Mouse (Mus musculus): ENCODE data around the gene Abcc6. TPM values are rescaled to one million over a fixed set of nuclear protein-coding genes. Genes with fewer than 3 reads are reported as not detected.
A peak's percentile ranks its signal among the peaks of the same experiment; 100 is the strongest.

Gene Abcc6
- 0.53 and 1.0 TPM in 2 replicates for polyA plus RNA-seq (2015; fragmentation: Nextera tagmentation; extraction: Ambion mirVana)

- Histone ChIP-seq H3K9me3 (ENCODE audit: control insufficient read depth, low read length) (no peaks in the 10 kb centered on the region), H3K9ac (ENCODE audit: low read depth, low read length) (no peak within 1 kb of the TSS), H3K4me1 (ENCODE audit: control insufficient read depth, insufficient read depth, low read depth, low read length) (peaks cover 10% of the 10 kb centered on the region), H3K36me3 (ENCODE audit: control insufficient read depth, insufficient read depth, low read length) (no peaks in the 10 kb centered on the region), H3K4me3 (ENCODE audit: low read length) (no peak within 1 kb of the TSS), H3K27me3 (replicated peaks; ENCODE audit: control insufficient read depth, insufficient read depth, low read length) (no peaks in the 10 kb centered on the region), H3K27ac (ENCODE audit: low read depth, low read length) (no peak within 1 kb of the TSS), H3K4me2 (ENCODE audit: low read length) (no peak within 1 kb of the TSS)
- no peak for ATAC-seq
- WGBS: 17% methylated on average over 11 of the region's 11 CpGs
These were observed at the start of gene Abcc6 for GRCm38 (mm10) chr7:46030145-46030488. Abcc6 (minus strand) TSS chr7:46030302.

GRCm38 (mm10) chr7:46077675-46078074, 47.6 kb upstream of the Abcc6 start:
- 64% methylated on average over 12 of the region's 12 CpGs for WGBS

GRCm38 (mm10) chr7:46076844-46077243, 46.7 kb upstream of the Abcc6 start:
- no peak overlapping the region for H3K9ac ChIP-seq (ENCODE audit: low read depth, low read length)
- H3K9me3 ChIP-seq (ENCODE audit: control insufficient read depth, low read length): no peaks in the 10 kb centered on the region
- ATAC-seq: no peak
- H3K27me3 ChIP-seq (replicated peaks; ENCODE audit: control insufficient read depth, insufficient read depth, low read length): no peaks in the 10 kb centered on the region
- WGBS: 85% methylated on average over 7 of the region's 7 CpGs
- H3K4me2 ChIP-seq (ENCODE audit: low read length): no peak overlapping the region
- H3K27ac ChIP-seq (ENCODE audit: low read depth, low read length): no peak overlapping the region
- H3K4me3 ChIP-seq (ENCODE audit: low read length): no peak overlapping the region
- peaks cover 24% of the 10 kb centered on the region for H3K36me3 ChIP-seq (ENCODE audit: control insufficient read depth, insufficient read depth, low read length)
- no peaks in the 10 kb centered on the region for H3K4me1 ChIP-seq (ENCODE audit: control insufficient read depth, insufficient read depth, low read depth, low read length)

More at GRCm38 (mm10) chr7:46077675-46078074, 47.6 kb upstream of the Abcc6 start:
- Histone ChIP-seq H3K27me3 (replicated peaks; ENCODE audit: control insufficient read depth, insufficient read depth, low read length) (no peaks in the 10 kb centered on the region), H3K4me2 (ENCODE audit: low read length) (no peak overlapping the region), H3K9me3 (ENCODE audit: control insufficient read depth, low read length) (no peaks in the 10 kb centered on the region), H3K9ac (ENCODE audit: low read depth, low read length) (no peak overlapping the region), H3K27ac (ENCODE audit: low read depth, low read length) (no peak overlapping the region), H3K4me3 (ENCODE audit: low read length) (no peak overlapping the region), H3K36me3 (ENCODE audit: control insufficient read depth, insufficient read depth, low read length) (peaks cover 31% of the 10 kb centered on the region), H3K4me1 (ENCODE audit: control insufficient read depth, insufficient read depth, low read depth, low read length) (no peaks in the 10 kb centered on the region)
- peak; percentile 85 for ATAC-seq

GRCm38 (mm10) chr7:46068831-46069230, 38.7 kb upstream of the Abcc6 start:
- Histone ChIP-seq H3K9ac (ENCODE audit: low read depth, low read length) (no peak overlapping the region), H3K4me1 (ENCODE audit: control insufficient read depth, insufficient read depth, low read depth, low read length) (no peaks in the 10 kb centered on the region), H3K4me3 (ENCODE audit: low read length) (no peak overlapping the region), H3K4me2 (ENCODE audit: low read length) (no peak overlapping the region), H3K9me3 (ENCODE audit: control insufficient read depth, low read length) (no peaks in the 10 kb centered on the region), H3K27ac (ENCODE audit: low read depth, low read length) (no peak overlapping the region), H3K27me3 (replicated peaks; ENCODE audit: control insufficient read depth, insufficient read depth, low read length) (no peaks in the 10 kb centered on the region), H3K36me3 (ENCODE audit: control insufficient read depth, insufficient read depth, low read length) (peaks cover 37% of the 10 kb centered on the region)
- ATAC-seq: no peak
- 96% methylated on average over 8 of the region's 8 CpGs for WGBS

- WGBS: 94% methylated on average over 6 of the region's 6 CpGs
- no peak for ATAC-seq
- peaks cover 44% of the 10 kb centered on the region for H3K36me3 ChIP-seq (ENCODE audit: control insufficient read depth, insufficient read depth, low read length)
These were observed 33.2 kb upstream of the Abcc6 start for GRCm38 (mm10) chr7:46063296-46063695.

GRCm38 (mm10) chr7:46061614-46062013, 31.5 kb upstream of the Abcc6 start:
- H3K9me3 ChIP-seq (ENCODE audit: control insufficient read depth, low read length): no peaks in the 10 kb centered on the region

More at GRCm38 (mm10) chr7:46063296-46063695, 33.2 kb upstream of the Abcc6 start:
- no peaks in the 10 kb centered on the region for H3K4me1 ChIP-seq (ENCODE audit: control insufficient read depth, insufficient read depth, low read depth, low read length)
- no peak overlapping the region for H3K4me3 ChIP-seq (ENCODE audit: low read length)
- H3K27me3 ChIP-seq (replicated peaks; ENCODE audit: control insufficient read depth, insufficient read depth, low read length): no peaks in the 10 kb centered on the region
- no peak overlapping the region for H3K9ac ChIP-seq (ENCODE audit: low read depth, low read length)
- no peak overlapping the region for H3K4me2 ChIP-seq (ENCODE audit: low read length)
- no peaks in the 10 kb centered on the region for H3K9me3 ChIP-seq (ENCODE audit: control insufficient read depth, low read length)
- no peak overlapping the region for H3K27ac ChIP-seq (ENCODE audit: low read depth, low read length)

GRCm38 (mm10) chr7:46060688-46061087, 30.6 kb upstream of the Abcc6 start:
- WGBS: 94% methylated on average over 8 of the region's 8 CpGs
- no peaks in the 10 kb centered on the region for H3K9me3 ChIP-seq (ENCODE audit: control insufficient read depth, low read length)
- peaks cover 41% of the 10 kb centered on the region for H3K36me3 ChIP-seq (ENCODE audit: control insufficient read depth, insufficient read depth, low read length)
- no peak overlapping the region for H3K27ac ChIP-seq (ENCODE audit: low read depth, low read length)
- H3K9ac ChIP-seq (ENCODE audit: low read depth, low read length): no peak overlapping the region
- no peak for ATAC-seq
- no peak overlapping the region for H3K4me2 ChIP-seq (ENCODE audit: low read length)
- no peaks in the 10 kb centered on the region for H3K4me1 ChIP-seq (ENCODE audit: control insufficient read depth, insufficient read depth, low read depth, low read length)
- no peak overlapping the region for H3K4me3 ChIP-seq (ENCODE audit: low read length)
- no peaks in the 10 kb centered on the region for H3K27me3 ChIP-seq (replicated peaks; ENCODE audit: control insufficient read depth, insufficient read depth, low read length)

More at GRCm38 (mm10) chr7:46061614-46062013, 31.5 kb upstream of the Abcc6 start:
- Histone ChIP-seq H3K9ac (ENCODE audit: low read depth, low read length) (no peak overlapping the region), H3K27ac (ENCODE audit: low read depth, low read length) (no peak overlapping the region), H3K36me3 (ENCODE audit: control insufficient read depth, insufficient read depth, low read length) (peaks cover 49% of the 10 kb centered on the region), H3K4me1 (ENCODE audit: control insufficient read depth, insufficient read depth, low read depth, low read length) (no peaks in the 10 kb centered on the region), H3K4me2 (ENCODE audit: low read length) (no peak overlapping the region), H3K27me3 (replicated peaks; ENCODE audit: control insufficient read depth, insufficient read depth, low read length) (no peaks in the 10 kb centered on the region), H3K4me3 (ENCODE audit: low read length) (no peak overlapping the region)
- WGBS: 97% methylated on average over 16 of the region's 16 CpGs
- ATAC-seq: no peak

GRCm38 (mm10) chr7:46058882-46059281, 28.8 kb upstream of the Abcc6 start:
- H3K27me3 ChIP-seq (replicated peaks; ENCODE audit: control insufficient read depth, insufficient read depth, low read length): no peaks in the 10 kb centered on the region
- no peak overlapping the region for H3K4me2 ChIP-seq (ENCODE audit: low read length)
- H3K36me3 ChIP-seq (ENCODE audit: control insufficient read depth, insufficient read depth, low read length): peaks cover 53% of the 10 kb centered on the region
- no peak overlapping the region for H3K4me3 ChIP-seq (ENCODE audit: low read length)
- no peaks in the 10 kb centered on the region for H3K4me1 ChIP-seq (ENCODE audit: control insufficient read depth, insufficient read depth, low read depth, low read length)
- no peak overlapping the region for H3K9ac ChIP-seq (ENCODE audit: low read depth, low read length)
- WGBS: 82% methylated on average over 11 of the region's 11 CpGs
- no peak overlapping the region for H3K27ac ChIP-seq (ENCODE audit: low read depth, low read length)
- ATAC-seq: no peak
- no peaks in the 10 kb centered on the region for H3K9me3 ChIP-seq (ENCODE audit: control insufficient read depth, low read length)

- no peak overlapping the region for H3K4me3 ChIP-seq (ENCODE audit: low read length)
- no peaks in the 10 kb centered on the region for H3K27me3 ChIP-seq (replicated peaks; ENCODE audit: control insufficient read depth, insufficient read depth, low read length)
- ATAC-seq: no peak
- 88% methylated on average over 3 of the region's 3 CpGs for WGBS
- H3K9ac ChIP-seq (ENCODE audit: low read depth, low read length): no peak overlapping the region
- no peak overlapping the region for H3K4me2 ChIP-seq (ENCODE audit: low read length)
- no peaks in the 10 kb centered on the region for H3K4me1 ChIP-seq (ENCODE audit: control insufficient read depth, insufficient read depth, low read depth, low read length)
- H3K9me3 ChIP-seq (ENCODE audit: control insufficient read depth, low read length): no peaks in the 10 kb centered on the region
- no peak overlapping the region for H3K27ac ChIP-seq (ENCODE audit: low read depth, low read length)
- peaks cover 34% of the 10 kb centered on the region for H3K36me3 ChIP-seq (ENCODE audit: control insufficient read depth, insufficient read depth, low read length)
These were observed 23.5 kb upstream of the Abcc6 start for GRCm38 (mm10) chr7:46053566-46053965.

Measured in hindbrain, embryonic 16.5 days (tissue).